In genomic region chr4:33147825-33148224, GRCm38 (mm10) we compare ENCODE assay signal across 8 mouse cellular contexts. TPM values are rescaled to one million over a fixed set of nuclear protein-coding genes. Genes with fewer than 3 reads are reported as not detected.
DNase-seq lines count a peak whose midpoint lies in the region.

No protein-coding gene starts in this region.

- peak; percentile 33 for DNase-seq in heart, adult 8-10 months (ENCODE audit: low spot score)
- no peak for DNase-seq in heart, adult 11 months
- peak; percentile 57 for DNase-seq in urinary bladder, postnatal 14 days (ENCODE audit: low spot score)
- DNase-seq in urinary bladder, postnatal 10 days (ENCODE audit: low spot score), result no peak
- DNase-seq in cerebellum, adult 9-11 months, result peak; percentile 31
- peak; percentile 87 for DNase-seq in induced T-regulatory cell, adult 2 months (ENCODE audit: low read depth)
- DNase-seq in lung, postnatal 36 days, result peak; percentile 80
- peak; percentile 76 for DNase-seq in thymus, postnatal 4 days

RNA-seq across cellular contexts. Expression of gene Gabrr1, which starts 15.5 kb away (rescaled TPM):
- 1 to 10 TPM in 1 of 4 experiments, under 1 TPM in 3; 0.38 to 1.0 (median 0.62) TPM for total RNA-seq in heart, adult 8-10 months (2022)

RNA-seq across cellular contexts. Expression of gene Pm20d2, which starts 41.7 kb away (rescaled TPM):
- total RNA-seq in heart, adult 8-10 months (2022), result 10 to 100 TPM; 69.3 to 75.5 (median 72.3) TPM

Comparison
In these comparisons a context has a peak if more than half of its experiments do, and no peak if none do; other contexts are left out.
1. DNase-seq: peak in heart, adult 8-10 months (single experiment), urinary bladder, postnatal 14 days (single experiment), cerebellum, adult 9-11 months (single experiment), induced T-regulatory cell, adult 2 months (single experiment), lung, postnatal 36 days (single experiment) and thymus, postnatal 4 days (single experiment); none in heart, adult 11 months (single experiment) and urinary bladder, postnatal 10 days (single experiment).